Mouse (Mus musculus) brain, embryonic 18.5 days (tissue): ENCODE data around the gene Bcl11b.

Source experiments
- DNase-seq: peaks from one replicate; pipeline ENCODE4 v3.0.0-alpha.2; 2012; ENCODE audit warnings: low read depth, low spot score

The Bcl11b gene

GRCm38 (mm10) chr12:107891449-107891848 lies 112.0 kb downstream of the Bcl11b start:
- no peak for DNase-seq

- no peak for DNase-seq
Measured at GRCm38 (mm10) chr12:107890326-107890725, 113.1 kb downstream of the Bcl11b start.

GRCm38 (mm10) chr12:107889841-107890240 lies 113.6 kb downstream of the Bcl11b start:
- DNase-seq, result no peak

GRCm38 (mm10) chr12:107888646-107889045 lies 114.8 kb downstream of the Bcl11b start:
- no peak for DNase-seq

GRCm38 (mm10) chr12:107888049-107888448 lies 115.4 kb downstream of the Bcl11b start:
- DNase-seq, result no peak

GRCm38 (mm10) chr12:107887621-107888020 lies 115.8 kb downstream of the Bcl11b start:
- DNase-seq, result no peak

GRCm38 (mm10) chr12:107884330-107885065 lies 118.9 kb downstream of the Bcl11b start:
- DNase-seq, result no peak

GRCm38 (mm10) chr12:107881726-107882125 lies 121.7 kb downstream of the Bcl11b start:
- no peak for DNase-seq

- DNase-seq, result no peak
Measured at GRCm38 (mm10) chr12:107880748-107881147, 122.7 kb downstream of the Bcl11b start.

- DNase-seq, result no peak
Measured at GRCm38 (mm10) chr12:107879114-107879777, 124.2 kb downstream of the Bcl11b start.

- no peak for DNase-seq
Measured at GRCm38 (mm10) chr12:107876237-107876636, 127.2 kb downstream of the Bcl11b start.

GRCm38 (mm10) chr12:107874467-107875142 lies 128.8 kb downstream of the Bcl11b start:
- no peak for DNase-seq

- no peak for DNase-seq
Measured at GRCm38 (mm10) chr12:107869526-107870050, 133.8 kb downstream of the Bcl11b start.

- DNase-seq, result no peak
Measured at GRCm38 (mm10) chr12:107868291-107868690, 135.1 kb downstream of the Bcl11b start.
